Mouse (Mus musculus) liver, embryonic 14.5 days (tissue): ENCODE measurements at regions not wholly inside any gene's neighbourhood (a gene's known extent, or its start where the extent isn't known, plus 50 kb on each side); places are given as distances from the start of the nearest gene placed in this dataset.

ENCODE experiments used
- CTCF ChIP-seq: IDR thresholded peaks from 2 replicates; pipeline ENCODE4 v1.5.1; 2016; ENCODE audit warnings: antibody characterized with exemption, low read depth, control low read depth
- EP300 ChIP-seq: IDR thresholded peaks from 2 replicates; pipeline ENCODE4 v1.6.1; 2016; ENCODE audit warnings: antibody characterized with exemption, low read depth

GRCm38 (mm10) chr9:115389082-115389481 lies 78.9 kb upstream of the Stt3b start:
- no peak for TF ChIP-seq CTCF
- TF ChIP-seq EP300, result no peak
